Mouse (Mus musculus) hindbrain, postnatal 0 days (tissue): Measurements from ENCODE around the gene Sgo2b. TPM values are rescaled to one million over a fixed set of nuclear protein-coding genes. Genes with fewer than 3 reads are reported as not detected.

Experiments used
- ATAC-seq: fragments of 200-750 bp; cut with Nextera tagmentation; 2 replicates; pipeline ENCODE4 v1.8.0; 2017; ENCODE audit warnings: mild to moderate bottlenecking, moderate TSS enrichment, moderate library complexity
- DNase-seq: peaks from one replicate; pipeline ENCODE4 v3.0.0-alpha.2; 2015; ENCODE audit warnings: low spot score
- H3K27ac ChIP-seq: fragments of 300-500 bp; sonication (generic); 2 replicates; pipeline ENCODE4 v1.5.1; 2014; ENCODE audit warnings: mild to moderate bottlenecking
- H3K27me3 ChIP-seq: fragments of 300-500 bp; sonication (generic); 2 replicates; pipeline ENCODE4 v1.6.1; 2014; ENCODE audit warnings: low read length, mixed read lengths; ENCODE audit not compliant: insufficient read depth
- H3K36me3 ChIP-seq: fragments of 300-500 bp; sonication (generic); 2 replicates; pipeline ENCODE4 v1.6.1; 2014; ENCODE audit warnings: low read length, mixed read lengths; ENCODE audit not compliant: insufficient read depth
- H3K4me1 ChIP-seq: fragments of 300-500 bp; sonication (generic); 2 replicates; pipeline ENCODE4 v1.6.1; 2014; ENCODE audit warnings: antibody characterized with exemption, low read length, mixed read lengths; ENCODE audit not compliant: insufficient read depth
- H3K4me2 ChIP-seq: fragments of 300-500 bp; sonication (generic); 2 replicates; pipeline ENCODE4 v1.6.1; 2014; ENCODE audit warnings: low read depth, mild to moderate bottlenecking, low read length, moderate library complexity, mixed read lengths
- H3K4me3 ChIP-seq: fragments of 300-500 bp; sonication (generic); 2 replicates; pipeline ENCODE4 v1.5.1; 2014; ENCODE audit warnings: low read length
- H3K9ac ChIP-seq: fragments of 300-500 bp; sonication (generic); replicated peaks from 2 replicates; pipeline ENCODE4 v1.6.1; 2014; ENCODE audit warnings: mild to moderate bottlenecking, low read length, moderate library complexity, mixed read lengths
- H3K9me3 ChIP-seq: fragments of 300-500 bp; sonication (generic); 2 replicates; pipeline ENCODE4 v1.6.1; 2016; ENCODE audit warnings: low read length, mixed read lengths
- CTCF ChIP-seq: IDR thresholded peaks from 2 replicates; pipeline ENCODE4 v1.5.1; 2016; ENCODE audit warnings: antibody characterized with exemption, control low read depth, low read depth
- WGBS: fragments of 180-500 bp; shearing (Covaris S2); extraction: QIAGEN DNeasy Blood & Tissue Kit; methylation state at CpG from one replicate; pipeline ENCODE4 v1.1.7; 2014; 5-methylcytosine and 5-hydroxymethylcytosine counted together
- polyA plus RNA-seq: library from polyadenylated mRNA; unstranded; fragments of >200 nt; fragmentation: Nextera tagmentation; extraction: Ambion mirVana; gene quantifications from 2 replicates; pipeline ENCODE4 v1.2.1, GENCODE M21; 2015
- total RNA-seq: library from RNA; depleted of rRNA; stranded (reverse); fragments of >200 nt; gene quantifications from 2 replicates; pipeline ENCODE4 v1.2.3, GENCODE M21; 2014

Sgo2b gene
- total and polyA plus RNA-seq, 2 experiments from 2014 or later, result 0.05 to 0.08 TPM

- no peaks in the 10 kb centered on the region for H3K4me1 ChIP-seq
- no peak overlapping the region for H3K4me2 ChIP-seq
- H3K36me3 ChIP-seq, result no peaks in the 10 kb centered on the region
- H3K27me3 ChIP-seq, result no peaks in the 10 kb centered on the region
- no peak for TF ChIP-seq CTCF
- 75% methylated on average over 4 of the region's 4 CpGs for WGBS
- H3K4me3 ChIP-seq, result no peak overlapping the region
- ATAC-seq, result no peak
- no peak for DNase-seq
- H3K9me3 ChIP-seq, result no peaks in the 10 kb centered on the region
- H3K27ac ChIP-seq, result no peak overlapping the region
- H3K9ac ChIP-seq, result no peak overlapping the region
These were observed 30.6 kb downstream of the Sgo2b start for GRCm38 (mm10) chr8:63921257-63921960.

- TF ChIP-seq CTCF, result no peak
- no peak overlapping the region for H3K9ac ChIP-seq
These were observed 57.0 kb downstream of the Sgo2b start for GRCm38 (mm10) chr8:63895096-63895495.

GRCm38 (mm10) chr8:63878353-63878752 is 73.7 kb downstream of the Sgo2b start:
- no peak for ATAC-seq
- no peaks in the 10 kb centered on the region for H3K4me1 ChIP-seq
- TF ChIP-seq CTCF, result no peak
- no peak overlapping the region for H3K9ac ChIP-seq
- H3K4me3 ChIP-seq, result no peak overlapping the region
- H3K9me3 ChIP-seq, result no peaks in the 10 kb centered on the region
- no peaks in the 10 kb centered on the region for H3K27me3 ChIP-seq
- no peaks in the 10 kb centered on the region for H3K36me3 ChIP-seq
- WGBS, result 87% methylated on average over 4 of the region's 4 CpGs
- DNase-seq, result no peak
- no peak overlapping the region for H3K4me2 ChIP-seq
- no peak overlapping the region for H3K27ac ChIP-seq

More at GRCm38 (mm10) chr8:63895096-63895495, 57.0 kb downstream of the Sgo2b start:
- Histone ChIP-seq H3K27ac (no peak overlapping the region), H3K4me2 (no peak overlapping the region), H3K27me3 (no peaks in the 10 kb centered on the region), H3K36me3 (no peaks in the 10 kb centered on the region), H3K4me3 (no peak overlapping the region), H3K4me1 (no peaks in the 10 kb centered on the region), H3K9me3 (no peaks in the 10 kb centered on the region)
- WGBS, result 70% methylated on average over 2 of the region's 2 CpGs
- ATAC-seq (no peak), DNase-seq (no peak)

- no peak overlapping the region for H3K9ac ChIP-seq
- H3K36me3 ChIP-seq, result no peaks in the 10 kb centered on the region
- H3K4me1 ChIP-seq, result no peaks in the 10 kb centered on the region
- TF ChIP-seq CTCF, result peak; percentile 83
- H3K4me3 ChIP-seq, result no peak overlapping the region
- H3K9me3 ChIP-seq, result no peaks in the 10 kb centered on the region
- peak; percentile 90 for DNase-seq
- ATAC-seq, result peak; percentile 86
- 13% methylated on average over 6 of the region's 6 CpGs for WGBS
- no peak overlapping the region for H3K27ac ChIP-seq
- no peak overlapping the region for H3K4me2 ChIP-seq
- H3K27me3 ChIP-seq, result no peaks in the 10 kb centered on the region
These were observed 74.7 kb downstream of the Sgo2b start for GRCm38 (mm10) chr8:63877393-63877792.

GRCm38 (mm10) chr8:63876949-63877348 is 75.1 kb downstream of the Sgo2b start:
- DNase-seq, result peak; percentile 2
- Histone ChIP-seq H3K4me3 (no peak overlapping the region), H3K9ac (no peak overlapping the region), H3K36me3 (no peaks in the 10 kb centered on the region), H3K4me2 (no peak overlapping the region), H3K27ac (0 out of 2 replicates have a peak overlapping the region, but pooled peaks have one; percentile 20), H3K9me3 (no peaks in the 10 kb centered on the region), H3K27me3 (no peaks in the 10 kb centered on the region), H3K4me1 (no peaks in the 10 kb centered on the region)
- no peak for TF ChIP-seq CTCF
- peak; percentile 79 for ATAC-seq
- 87% methylated on average over 7 of the region's 7 CpGs for WGBS
